Mouse (Mus musculus) embryonic fibroblast, embryonic 13.5 days (primary cell): ENCODE measurements around the gene Gm45717.

ENCODE experiments used
- CTCF ChIP-seq: IDR thresholded peaks from 2 replicates; pipeline ENCODE4 v1.5.1; 2011; ENCODE audit warnings: mild to moderate bottlenecking, control low read depth, low read length, moderate library complexity, borderline replicate concordance; ENCODE audit not compliant: insufficient read depth
- POLR2A ChIP-seq: IDR thresholded peaks from 2 replicates; pipeline ENCODE4 v1.6.1; 2011; ENCODE audit warnings: low read depth, mild to moderate bottlenecking, control low read depth, low read length, moderate library complexity

- TF ChIP-seq POLR2A (peak; percentile 42; the same call in 1 of the 2 replicates), CTCF (no peak)
These were observed 1.7 kb downstream of the Gm45717 start for GRCm38 (mm10) chr7:140953800-140954732.
